Mouse (Mus musculus): ENCODE data around the gene Pde3b. TPM values are rescaled to one million over a fixed set of nuclear protein-coding genes. Genes with fewer than 3 reads are reported as not detected.

Pde3b gene
- polyA plus RNA-seq (2017; shearing (Covaris generic)): 99.4 TPM

GRCm38 (mm10) chr7:114414421-114415335, at the start of gene Pde3b:
Pde3b (plus strand) TSS chr7:114415281.

DNA sequence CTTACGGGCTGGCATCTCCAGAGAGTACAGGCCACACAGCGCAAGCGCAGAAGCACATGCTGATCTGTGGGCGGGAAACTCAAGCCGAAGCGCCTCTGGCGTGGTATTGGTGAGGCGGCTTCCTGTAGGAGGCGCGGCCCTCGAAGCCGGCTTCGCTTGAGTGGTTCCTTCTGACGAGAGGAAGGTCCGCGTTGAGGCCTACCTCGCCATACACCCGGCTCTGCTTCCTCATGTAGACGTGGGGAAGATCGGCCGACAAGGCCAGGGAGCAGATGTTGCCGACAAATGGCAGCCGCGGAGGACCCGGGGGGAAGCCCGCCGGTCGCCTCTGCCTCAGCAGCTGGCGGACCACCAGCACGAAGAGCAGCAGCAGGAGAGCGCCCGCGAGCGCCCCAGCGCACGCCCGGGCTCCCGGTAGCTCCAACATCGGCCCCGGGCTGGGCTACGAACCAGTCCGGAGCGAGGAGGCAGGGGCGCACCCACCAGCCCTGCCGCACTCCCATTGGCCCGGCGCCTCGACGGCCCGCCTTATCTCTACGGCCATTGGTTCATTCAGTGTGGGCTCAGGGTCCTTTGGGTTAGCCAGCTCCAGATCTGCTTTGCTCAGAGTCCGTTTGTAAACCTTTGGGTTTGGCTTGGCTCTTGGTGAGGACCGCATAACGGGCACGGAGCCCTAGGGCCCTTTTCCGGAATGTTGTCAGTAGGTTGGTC, 147.6 kb downstream of the Pde3b start, which contains the start of gene Cyp2r1:
Gene Cyp2r1 (minus strand): TSS at position 442 of the 711 bp plus-strand sequence.

Other genes starting within 250 kb of the Pde3b start
- gene Copb1, start 160.6 kb upstream of the Pde3b start, polyA plus RNA-seq (2017; shearing (Covaris generic)): 121 TPM
- 175 TPM for gene Psma1, start 139.2 kb upstream of the Pde3b start, polyA plus RNA-seq (2017; shearing (Covaris generic))
- 1.5 TPM for gene Cyp2r1, start 147.7 kb downstream of the Pde3b start, polyA plus RNA-seq (2017; shearing (Covaris generic))
- gene Calca, start 221.1 kb downstream of the Pde3b start, polyA plus RNA-seq (2017; shearing (Covaris generic)): 18.2 TPM